ENCODE assay signal across 9 mouse cellular contexts in genomic region chr14:93891371-93891746, GRCm38 (mm10). TPM values are rescaled to one million over a fixed set of nuclear protein-coding genes. Genes with fewer than 3 reads are reported as not detected.
DNase-seq lines count a peak whose midpoint lies in the region; ATAC-seq lines count a peak whose summit lies in the region.
"Had no signal": no experiment of that assay in that cellular context is flagged by ENCODE, and none has a peak within 500 bp of the region (broad histone marks: within the 10 kb centered on the region; RNA-seq: fewer than 3 reads in every experiment).

No protein-coding gene starts in this region.

- no peaks in the 10 kb centered on the region; the same call in 1 of the 2 replicates for H3K27me3 ChIP-seq in forebrain, embryonic 11.5 days (ENCODE audit: control insufficient read depth, insufficient read depth, low read length)
- H3K27me3 ChIP-seq in limb, embryonic 10.5 days (ENCODE audit: low read depth, poor library complexity, severe bottlenecking) = peaks cover 41% of the 10 kb centered on the region
- no peaks in the 10 kb centered on the region for H3K27me3 ChIP-seq in neural tube, embryonic 15.5 days (replicated peaks)

- peak overlapping the region; percentile 64 for H3K9ac ChIP-seq in forebrain, embryonic 11.5 days (ENCODE audit: low read length)
- H3K9ac ChIP-seq in neural tube, embryonic 15.5 days (replicated peaks) = peak overlapping the region; percentile 70

- no peak for ATAC-seq in forebrain, embryonic 11.5 days (replicated peaks; ENCODE audit: low FRiP score)
- peak; percentile 23 for ATAC-seq in neural tube, embryonic 15.5 days (ENCODE audit: low FRiP score)
- no peak for ATAC-seq in inflammation-experienced regulatory T-cells, adult 6 months

- peak; percentile 70 for DNase-seq in heart, adult 11 months
- DNase-seq in heart, adult 18-20 months = no peak
- DNase-seq in ES-CJ7 (ENCODE audit: low read depth, low spot score) = peak; percentile 8
- DNase-seq in forebrain, embryonic 11.5 days (ENCODE audit: low spot score) = peak; percentile 65
- DNase-seq in limb, embryonic 10.5 days (ENCODE audit: low spot score) = peak; percentile 52
- no peak for DNase-seq in natural killer cell, adult 2 months (ENCODE audit: low spot score in 2 of 2)

- H3K4me2 ChIP-seq in forebrain, embryonic 11.5 days (ENCODE audit: low read depth, low read length, severe bottlenecking) = peak overlapping the region; percentile 83
- H3K4me2 ChIP-seq in neural tube, embryonic 15.5 days = peak overlapping the region; percentile 78

- no peak overlapping the region for H3K27ac ChIP-seq in forebrain, embryonic 11.5 days (ENCODE audit: low read depth, low read length)
- peak overlapping the region; percentile 78 for H3K27ac ChIP-seq in limb, embryonic 10.5 days
- H3K27ac ChIP-seq in neural tube, embryonic 15.5 days (replicated peaks) = peak overlapping the region; percentile 93

- no peaks in the 10 kb centered on the region for H3K9me3 ChIP-seq in forebrain, embryonic 11.5 days (ENCODE audit: control insufficient read depth, low read length)
- no peaks in the 10 kb centered on the region for H3K9me3 ChIP-seq in limb, embryonic 10.5 days (replicated peaks)
- H3K9me3 ChIP-seq in neural tube, embryonic 15.5 days (replicated peaks) = no peaks in the 10 kb centered on the region

- H3K36me3 ChIP-seq in forebrain, embryonic 11.5 days (ENCODE audit: control insufficient read depth, insufficient read depth, low read length) = no peaks in the 10 kb centered on the region; the same call in 1 of the 2 replicates
- no peaks in the 10 kb centered on the region for H3K36me3 ChIP-seq in limb, embryonic 10.5 days
- no peaks in the 10 kb centered on the region; the same call in 1 of the 2 replicates for H3K36me3 ChIP-seq in neural tube, embryonic 15.5 days

- under 1% methylated on average over 13 of the region's 13 CpGs for WGBS in forebrain, embryonic 11.5 days
- under 1% methylated on average over 13 of the region's 13 CpGs for WGBS in limb, embryonic 10.5 days
- under 1% methylated on average over 13 of the region's 13 CpGs for WGBS in neural tube, embryonic 15.5 days

- peak overlapping the region; percentile 53 for H3K4me3 ChIP-seq in forebrain, embryonic 11.5 days (ENCODE audit: low read depth, low read length)
- H3K4me3 ChIP-seq in limb, embryonic 10.5 days = peak overlapping the region; percentile 66
- peak overlapping the region; percentile 69 for H3K4me3 ChIP-seq in neural tube, embryonic 15.5 days (replicated peaks)

- H3K4me1 ChIP-seq in forebrain, embryonic 11.5 days (replicated peaks; ENCODE audit: control insufficient read depth, insufficient read depth, low read length) = peaks cover 3% of the 10 kb centered on the region; the same call in 1 of the 2 replicates
- peaks cover 11% of the 10 kb centered on the region for H3K4me1 ChIP-seq in limb, embryonic 10.5 days
- peaks cover 23% of the 10 kb centered on the region for H3K4me1 ChIP-seq in neural tube, embryonic 15.5 days

RNA-seq across cellular contexts. Expression of gene Pcdh9, which starts 0.9 kb away (rescaled TPM):
- total RNA-seq in heart, adult 18-20 months (2021) = 1 to 10 TPM; 1.1 to 1.4 TPM
- polyA plus RNA-seq in forebrain, embryonic 11.5 days (2014; fragmentation: Nextera tagmentation; extraction: Ambion mirVana) = 54.0 and 54.5 TPM in 2 replicates
- 2.5 and 13.3 TPM in 2 replicates for polyA plus RNA-seq in limb, embryonic 10.5 days (2016; fragmentation: Nextera tagmentation; extraction: Ambion mirVana)
- 151 and 192 TPM in 2 replicates for polyA plus RNA-seq in neural tube, embryonic 15.5 days (2015; fragmentation: Nextera tagmentation; extraction: Ambion mirVana)
- not detected for polyA plus RNA-seq in inflammation-experienced regulatory T-cells, adult 6 months (2017; shearing (Covaris generic))
- total RNA-seq: neutrophil, adult 5-6 weeks had no signal

Comparison
In these comparisons a context has a peak if more than half of its experiments do, and no peak if none do; other contexts are left out.
1. DNase-seq: peak in heart, adult 11 months (single experiment), ES-CJ7 (single experiment), forebrain, embryonic 11.5 days (single experiment) and limb, embryonic 10.5 days (single experiment); none in heart, adult 18-20 months (0 of 2) and natural killer cell, adult 2 months (0 of 2).
2. Peak in every context shown above with its lines, with median percentiles within 50 percentile points of each other: H3K4me3 ChIP-seq.